Mouse (Mus musculus) frontal cortex, postnatal 25 days (tissue): ENCODE results near the gene Phf19.

Experiments used
- DNase-seq, 2 experiments: peaks; one replicate each; pipeline ENCODE4 v3.0.0; 2022; ENCODE audit warnings: low spot score in 2 of 2

The Phf19 gene

GRCm38 (mm10) chr2:34913218-34914068 lies at the start of gene Phf19:
TSS of gene Phf19 (minus strand) at chr2:34914026.
- no peak for DNase-seq

- DNase-seq, result no peak
Measured at GRCm38 (mm10) chr2:34963371-34963956, 49.6 kb upstream of the Phf19 start.

- no peak for DNase-seq
Measured at GRCm38 (mm10) chr2:34962893-34963292, 49.1 kb upstream of the Phf19 start.

GRCm38 (mm10) chr2:34962211-34962610 lies 48.4 kb upstream of the Phf19 start:
- DNase-seq, result no peak

- no peak for DNase-seq
Measured at GRCm38 (mm10) chr2:34961481-34962036, 47.7 kb upstream of the Phf19 start, which contains the start of gene Traf1. TSS of gene Traf1 (minus strand) at chr2:34961772.

- DNase-seq, result no peak
Measured at GRCm38 (mm10) chr2:34960966-34961365, 47.1 kb upstream of the Phf19 start.

- no peak for DNase-seq
Measured at GRCm38 (mm10) chr2:34960466-34960865, 46.6 kb upstream of the Phf19 start.

GRCm38 (mm10) chr2:34958582-34958981 lies 44.8 kb upstream of the Phf19 start:
- DNase-seq, result no peak

- DNase-seq, result no peak
Measured at GRCm38 (mm10) chr2:34958036-34958435, 44.2 kb upstream of the Phf19 start.

GRCm38 (mm10) chr2:34957405-34957804 lies 43.6 kb upstream of the Phf19 start:
- DNase-seq, result no peak

- DNase-seq, result no peak
Measured at GRCm38 (mm10) chr2:34956941-34957340, 43.1 kb upstream of the Phf19 start.

- no peak for DNase-seq
Measured at GRCm38 (mm10) chr2:34954344-34954743, 40.5 kb upstream of the Phf19 start.

GRCm38 (mm10) chr2:34953547-34954116 lies 39.8 kb upstream of the Phf19 start:
- DNase-seq, result no peak

- DNase-seq, result no peak
Measured at GRCm38 (mm10) chr2:34953018-34953417, 39.2 kb upstream of the Phf19 start.

- DNase-seq, result no peak
Measured at GRCm38 (mm10) chr2:34951469-34951868, 37.6 kb upstream of the Phf19 start.

- no peak for DNase-seq
Measured at GRCm38 (mm10) chr2:34948622-34949021, 34.8 kb upstream of the Phf19 start.

- no peak for DNase-seq
Measured at GRCm38 (mm10) chr2:34946046-34946445, 32.2 kb upstream of the Phf19 start.

GRCm38 (mm10) chr2:34945580-34945979 lies 31.8 kb upstream of the Phf19 start:
- no peak for DNase-seq

- DNase-seq, result no peak
Measured at GRCm38 (mm10) chr2:34944761-34945160, 30.9 kb upstream of the Phf19 start.

GRCm38 (mm10) chr2:34943556-34944120 lies 29.8 kb upstream of the Phf19 start:
- no peak for DNase-seq

GRCm38 (mm10) chr2:34941061-34941675 lies 27.3 kb upstream of the Phf19 start:
- no peak for DNase-seq

GRCm38 (mm10) chr2:34940246-34940645 lies 26.4 kb upstream of the Phf19 start:
- DNase-seq, result no peak
